Comparison of ENCODE assay signal across 20 mouse cellular contexts in genomic region chr2:128613365-128613764, GRCm38 (mm10). TPM values are rescaled to one million over a fixed set of nuclear protein-coding genes. Genes with fewer than 3 reads are reported as not detected.
DNase-seq lines count a peak whose midpoint lies in the region; ATAC-seq and TF ChIP-seq lines count a peak whose summit lies in the region.
"Had no signal": no experiment of that assay in that cellular context is flagged by ENCODE, and none has a peak within 500 bp of the region (broad histone marks: within the 10 kb centered on the region; RNA-seq: fewer than 3 reads in every experiment).

No protein-coding gene starts in this region.

- H3K9me3 ChIP-seq in heart, embryonic 12.5 days (replicated peaks): no peaks in the 10 kb centered on the region
- H3K9me3 ChIP-seq in midbrain, embryonic 11.5 days (ENCODE audit: control insufficient read depth, low read length): no peaks in the 10 kb centered on the region
- H3K9me3 ChIP-seq in midbrain, embryonic 14.5 days (ENCODE audit: control insufficient read depth, low read length): no peaks in the 10 kb centered on the region
- H3K9me3 ChIP-seq in lung, embryonic 15.5 days: no peaks in the 10 kb centered on the region
- H3K9me3 ChIP-seq: hindbrain, embryonic 13.5 days; limb, embryonic 13.5 days; midbrain, embryonic 12.5 days had no signal

- no peak overlapping the region for H3K4me3 ChIP-seq in heart, adult 2 months
- H3K4me3 ChIP-seq in heart, embryonic 12.5 days: no peak overlapping the region
- H3K4me3 ChIP-seq in midbrain, embryonic 11.5 days (ENCODE audit: low read depth, low read length): no peak overlapping the region
- H3K4me3 ChIP-seq in midbrain, embryonic 14.5 days (replicated peaks; ENCODE audit: low read depth, low read length): no peak overlapping the region
- no peak overlapping the region for H3K4me3 ChIP-seq in lung, embryonic 15.5 days
- H3K4me3 ChIP-seq: hindbrain, embryonic 13.5 days; limb, embryonic 13.5 days; midbrain, embryonic 12.5 days had no signal

- DNase-seq in heart, adult 2 months: peak in 1 of 2 experiments; percentile 21
- peak; percentile 47 for DNase-seq in midbrain, embryonic 11.5 days (ENCODE audit: low spot score, missing footprints)
- no peak for DNase-seq in midbrain, embryonic 14.5 days
- DNase-seq in right cerebral cortex, postnatal 25 days: no peak
- DNase-seq in thymus, postnatal 10 days (ENCODE audit: low spot score in 2 of 2): no peak
- DNase-seq in cerebellum, adult 9-11 months: no peak
- DNase-seq: adrenal gland, postnatal 36 days; B cell, adult 2 months; forebrain, postnatal 0 days; spleen, adult 18-20 months; thymus, adult 18-20 months had no signal

- 44% methylated on average over 5 of the region's 5 CpGs for WGBS in heart, adult 2 months
- 74% methylated on average over 5 of the region's 5 CpGs for WGBS in heart, embryonic 12.5 days
- WGBS in midbrain, embryonic 11.5 days: 87% methylated on average over 5 of the region's 5 CpGs
- WGBS in midbrain, embryonic 14.5 days: 90% methylated on average over 5 of the region's 5 CpGs
- WGBS in lung, embryonic 15.5 days: 52% methylated on average over 5 of the region's 5 CpGs

- peak overlapping the region; percentile 64 for H3K27ac ChIP-seq in heart, adult 2 months
- no peak overlapping the region for H3K27ac ChIP-seq in heart, embryonic 12.5 days (ENCODE audit: poor library complexity, severe bottlenecking)
- H3K27ac ChIP-seq in midbrain, embryonic 11.5 days (ENCODE audit: low read depth, low read length): no peak overlapping the region
- no peak overlapping the region for H3K27ac ChIP-seq in midbrain, embryonic 14.5 days (replicated peaks; ENCODE audit: low read depth, low read length)
- peak overlapping the region; percentile 41 for H3K27ac ChIP-seq in lung, embryonic 15.5 days
- H3K27ac ChIP-seq: hindbrain, embryonic 13.5 days; limb, embryonic 13.5 days; midbrain, embryonic 12.5 days had no signal

- intact Hi-C loops in heart, adult 2 months (cut with DNase I): no loop called here

- no peak overlapping the region for H3K9ac ChIP-seq in heart, adult 2 months (ENCODE audit: low read depth, low read length)
- H3K9ac ChIP-seq in heart, embryonic 12.5 days: no peak overlapping the region
- H3K9ac ChIP-seq in midbrain, embryonic 11.5 days (ENCODE audit: low read length): no peak overlapping the region
- H3K9ac ChIP-seq in midbrain, embryonic 14.5 days (replicated peaks; ENCODE audit: low read length): no peak overlapping the region
- H3K9ac ChIP-seq in lung, embryonic 15.5 days: no peak overlapping the region
- H3K9ac ChIP-seq: forebrain, postnatal 0 days; hindbrain, embryonic 13.5 days; limb, embryonic 13.5 days; midbrain, embryonic 12.5 days had no signal

- H3K4me2 ChIP-seq in heart, embryonic 12.5 days: no peak overlapping the region
- H3K4me2 ChIP-seq in midbrain, embryonic 11.5 days: no peak overlapping the region
- no peak overlapping the region for H3K4me2 ChIP-seq in midbrain, embryonic 14.5 days (ENCODE audit: low read length)
- H3K4me2 ChIP-seq in lung, embryonic 15.5 days: no peak overlapping the region
- H3K4me2 ChIP-seq: hindbrain, embryonic 13.5 days; limb, embryonic 13.5 days; midbrain, embryonic 12.5 days had no signal

- no peaks in the 10 kb centered on the region for H3K27me3 ChIP-seq in heart, adult 2 months (ENCODE audit: control insufficient read depth, insufficient read depth, low read length)
- H3K27me3 ChIP-seq in heart, embryonic 12.5 days (replicated peaks): no peaks in the 10 kb centered on the region
- no peaks in the 10 kb centered on the region for H3K27me3 ChIP-seq in midbrain, embryonic 11.5 days (ENCODE audit: control insufficient read depth, insufficient read depth, low read length)
- no peaks in the 10 kb centered on the region for H3K27me3 ChIP-seq in midbrain, embryonic 14.5 days (ENCODE audit: control insufficient read depth, insufficient read depth, low read length)
- H3K27me3 ChIP-seq in lung, embryonic 15.5 days: no peaks in the 10 kb centered on the region
- H3K27me3 ChIP-seq: hindbrain, embryonic 13.5 days; limb, embryonic 13.5 days; midbrain, embryonic 12.5 days had no signal

- no peak for TF ChIP-seq POLR2A in heart, adult 2 months (IDR thresholded peaks at IDR 0.05; ENCODE audit: insufficient read depth, low read depth, low read length)

- peaks cover 4% of the 10 kb centered on the region for H3K36me3 ChIP-seq in heart, adult 2 months (ENCODE audit: control insufficient read depth, insufficient read depth, low read length)
- peaks cover 86% of the 10 kb centered on the region for H3K36me3 ChIP-seq in heart, embryonic 12.5 days
- peaks cover 26% of the 10 kb centered on the region for H3K36me3 ChIP-seq in midbrain, embryonic 11.5 days (ENCODE audit: control insufficient read depth, insufficient read depth, low read length)
- peaks cover 83% of the 10 kb centered on the region for H3K36me3 ChIP-seq in midbrain, embryonic 14.5 days (ENCODE audit: control insufficient read depth, insufficient read depth, low read length)
- peaks cover 74% of the 10 kb centered on the region for H3K36me3 ChIP-seq in lung, embryonic 15.5 days

- H3K79me2 ChIP-seq in heart, adult 2 months (replicated peaks; ENCODE audit: control insufficient read depth, insufficient read depth, low read length): no peaks in the 10 kb centered on the region

- no peak for ATAC-seq in heart, embryonic 12.5 days (ENCODE audit: insufficient number of reproducible peaks, low FRiP score)
- ATAC-seq in midbrain, embryonic 11.5 days (ENCODE audit: low FRiP score): no peak
- ATAC-seq in midbrain, embryonic 14.5 days (ENCODE audit: low FRiP score, low TSS enrichment): no peak
- ATAC-seq in lung, embryonic 15.5 days (ENCODE audit: borderline replicate concordance, extremely low read depth, low FRiP score, low TSS enrichment): no peak
- ATAC-seq: forebrain, postnatal 0 days had no signal

- H3K4me1 ChIP-seq in heart, adult 2 months (ENCODE audit: control insufficient read depth, insufficient read depth, low read length): no peaks in the 10 kb centered on the region; the same call in 1 of the 2 replicates
- H3K4me1 ChIP-seq in heart, embryonic 12.5 days (replicated peaks): no peaks in the 10 kb centered on the region
- H3K4me1 ChIP-seq in midbrain, embryonic 11.5 days (ENCODE audit: control insufficient read depth, insufficient read depth, low read length): no peaks in the 10 kb centered on the region
- H3K4me1 ChIP-seq in midbrain, embryonic 14.5 days (ENCODE audit: control insufficient read depth, insufficient read depth, low read length): no peaks in the 10 kb centered on the region
- H3K4me1 ChIP-seq in lung, embryonic 15.5 days: peaks cover 6% of the 10 kb centered on the region; the same call in 1 of the 2 replicates
- H3K4me1 ChIP-seq: hindbrain, embryonic 13.5 days; limb, embryonic 13.5 days; midbrain, embryonic 12.5 days had no signal

- TF ChIP-seq EP300 in heart, adult 2 months (IDR thresholded peaks at IDR 0.05; ENCODE audit: insufficient read depth, low read depth, low read length): no peak

- no peak for TF ChIP-seq CTCF in heart, adult 2 months (IDR thresholded peaks at IDR 0.05)

RNA-seq across cellular contexts. Expression of gene Spdye4c, which starts 22.4 kb away (rescaled TPM):
- total RNA-seq in heart, adult 2 months (2021): not detected
- not detected in 2 replicates for polyA plus RNA-seq in heart, adult 2 months (2012; rRNA removed)
- not detected in 2 replicates for polyA plus RNA-seq in heart, embryonic 12.5 days (2016; fragmentation: Nextera tagmentation; extraction: Ambion mirVana)
- not detected in 2 replicates for polyA plus RNA-seq in midbrain, embryonic 11.5 days (2014; fragmentation: Nextera tagmentation; extraction: Ambion mirVana)
- polyA plus RNA-seq in midbrain, embryonic 14.5 days (2014; fragmentation: Nextera tagmentation; extraction: Ambion mirVana): not detected in 2 replicates
- polyA plus RNA-seq in lung, embryonic 15.5 days (2015; fragmentation: Nextera tagmentation; extraction: Ambion mirVana): not detected in 2 replicates
- total RNA-seq: adrenal gland, postnatal 36 days; ES-E14; forebrain, postnatal 0 days; gastrocnemius, postnatal 4 days; layer of hippocampus, postnatal 14 days had no signal
- polyA plus RNA-seq: cortical plate, adult 2 months; forebrain, postnatal 0 days; hindbrain, embryonic 13.5 days; limb, embryonic 13.5 days; midbrain, embryonic 12.5 days had no signal

Comparison
In these comparisons a context has a peak if more than half of its experiments do, and no peak if none do; other contexts are left out.
1. H3K27ac ChIP-seq: peak in heart, adult 2 months (single experiment) and lung, embryonic 15.5 days (single experiment); none in heart, embryonic 12.5 days (single experiment), midbrain, embryonic 11.5 days (single experiment) and midbrain, embryonic 14.5 days (single experiment).